Mouse (Mus musculus) ES-E14 (cell line): ENCODE results near the gene Stx7. TPM values are rescaled to one million over a fixed set of nuclear protein-coding genes. Genes with fewer than 3 reads are reported as not detected.

ENCODE experiments used
- DNase-seq: peaks from one replicate; pipeline ENCODE4 v3.0.0-alpha.2; 2013; ENCODE audit warnings: low read depth, low spot score
- H3K27ac ChIP-seq: 2 replicates; pipeline ENCODE4 v1.5.1; 2012; ENCODE audit warnings: low read depth, mild to moderate bottlenecking, low read length, moderate library complexity, mixed read lengths; ENCODE audit not compliant: poor library complexity, insufficient read depth, severe bottlenecking
- H3K36me3 ChIP-seq: 2 replicates; pipeline ENCODE4 v1.6.1; 2012; ENCODE audit warnings: mild to moderate bottlenecking, low read length, moderate library complexity, mixed read lengths; ENCODE audit not compliant: control insufficient read depth, poor library complexity, insufficient read depth, severe bottlenecking
- H3K4me1 ChIP-seq, 2 experiments: fragments of 150-350 bp in 1 of 2; sonication (generic) in 1 of 2; 2 replicates each; pipeline ENCODE4 v1.6.1; 2012; ENCODE audit warnings: low read length in 2 of 2, mild to moderate bottlenecking in 1 of 2, mixed read lengths in 1 of 2; ENCODE audit not compliant: control insufficient read depth in 2 of 2, insufficient read depth in 2 of 2, poor library complexity in 1 of 2
- H3K4me3 ChIP-seq, 2 experiments: fragments of 150-350 bp in 1 of 2; sonication (generic) in 1 of 2; 2 replicates each; pipeline ENCODE4 v1.5.1; 2012; ENCODE audit warnings: low read length in 2 of 2, low read depth in 1 of 2, mild to moderate bottlenecking in 1 of 2, mixed read lengths in 1 of 2; ENCODE audit not compliant: insufficient read depth in 1 of 2, poor library complexity in 1 of 2, severe bottlenecking in 1 of 2
- H3K9ac ChIP-seq: 2 replicates; pipeline ENCODE4 v1.6.1; 2012; ENCODE audit warnings: low read depth, mild to moderate bottlenecking, low read length, mixed read lengths; ENCODE audit not compliant: poor library complexity, insufficient read depth, severe bottlenecking
- H3K9me3 ChIP-seq: fragments of 150-350 bp; sonication (generic); 2 replicates; pipeline ENCODE4 v1.6.1; 2012; ENCODE audit warnings: low read depth, mild to moderate bottlenecking, low read length; ENCODE audit not compliant: control insufficient read depth, insufficient read depth
- CHD2 ChIP-seq: IDR thresholded peaks from 2 replicates; pipeline ENCODE4 v1.6.1; 2014; ENCODE audit warnings: mild to moderate bottlenecking, low read depth, low read length, inconsistent platforms
- HCFC1 ChIP-seq: IDR thresholded peaks from 2 replicates; pipeline ENCODE4 v1.6.1; 2012; ENCODE audit warnings: low read length, inconsistent platforms, borderline replicate concordance; ENCODE audit not compliant: insufficient read depth
- MAFK ChIP-seq: IDR thresholded peaks from 2 replicates; pipeline ENCODE4 v1.6.1; 2014; ENCODE audit warnings: mild to moderate bottlenecking, low read depth, low read length, inconsistent platforms; ENCODE audit not compliant: insufficient read depth
- ZC3H11A ChIP-seq: IDR thresholded peaks from 2 replicates; pipeline ENCODE4 v1.6.1; 2012; ENCODE audit warnings: low read depth, mild to moderate bottlenecking, inconsistent platforms, low read length, borderline replicate concordance
- ZNF384 ChIP-seq: IDR thresholded peaks from 2 replicates; pipeline ENCODE4 v1.6.1; 2012; ENCODE audit warnings: low read depth, low read length, inconsistent platforms
- in situ Hi-C, 2 experiments: fragments of 600-800 bp; cut with MboI; formaldehyde crosslinking; loops; one replicate each; pipeline ENCODE4 v1.15.1; 2025; ENCODE audit warnings: low sequenced_read_pairs in 2 of 2, inconsistent platforms in 1 of 2; ENCODE audit not compliant: unreplicated experiment in 2 of 2
- total RNA-seq: library from RNA; depleted of rRNA; stranded (reverse); fragments of 300-350 nt; gene quantifications from 2 replicates; pipeline ENCODE4 v1.2.3, GENCODE M21; 2012

The Stx7 gene
- total RNA-seq, 1 experiment: 44.5 TPM

DNA sequence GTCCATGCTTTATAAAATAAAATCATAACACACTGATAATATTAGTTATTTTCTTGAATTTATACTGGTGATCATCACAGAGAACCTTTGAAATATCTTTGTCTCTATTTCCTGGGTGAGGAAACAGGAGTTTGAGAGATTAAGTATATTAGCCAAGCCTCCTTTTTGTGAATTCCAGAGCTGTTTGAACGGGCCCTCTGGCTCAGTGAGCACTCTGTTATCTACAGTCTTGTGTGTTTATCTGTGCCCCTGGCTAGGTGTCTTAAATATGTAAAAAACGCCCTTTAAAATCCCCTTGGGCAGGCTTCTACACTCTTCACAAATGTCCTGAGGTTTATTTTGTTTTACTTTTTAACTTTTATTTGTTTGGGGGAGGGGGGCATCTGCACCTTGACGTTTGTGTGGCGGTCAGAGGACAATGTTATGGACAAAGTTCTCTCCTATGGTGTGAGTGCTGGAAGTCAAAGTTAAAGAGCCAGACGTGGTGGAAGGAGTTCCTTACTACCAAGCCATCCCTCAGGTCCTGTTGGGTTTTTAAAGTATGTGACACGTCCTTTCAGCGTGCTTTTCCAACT is 14.9 kb upstream of the Stx7 start:
- H3K9ac ChIP-seq: no peak overlapping the region
- in situ Hi-C loops: no loop called here
- DNase-seq: no peak
- H3K9me3 ChIP-seq: no peaks in the 10 kb centered on the region
- H3K4me1 ChIP-seq: peaks cover 7 to 9% of the 10 kb centered on the region in 2 experiments
- TF ChIP-seq ZC3H11A: no peak
- no peak for TF ChIP-seq MAFK
- no peak for TF ChIP-seq ZNF384
- no peak for TF ChIP-seq HCFC1
- no peak for TF ChIP-seq CHD2
- no peak overlapping the region for H3K4me3 ChIP-seq
- H3K36me3 ChIP-seq: no peaks in the 10 kb centered on the region
- no peak overlapping the region for H3K27ac ChIP-seq

DNA sequence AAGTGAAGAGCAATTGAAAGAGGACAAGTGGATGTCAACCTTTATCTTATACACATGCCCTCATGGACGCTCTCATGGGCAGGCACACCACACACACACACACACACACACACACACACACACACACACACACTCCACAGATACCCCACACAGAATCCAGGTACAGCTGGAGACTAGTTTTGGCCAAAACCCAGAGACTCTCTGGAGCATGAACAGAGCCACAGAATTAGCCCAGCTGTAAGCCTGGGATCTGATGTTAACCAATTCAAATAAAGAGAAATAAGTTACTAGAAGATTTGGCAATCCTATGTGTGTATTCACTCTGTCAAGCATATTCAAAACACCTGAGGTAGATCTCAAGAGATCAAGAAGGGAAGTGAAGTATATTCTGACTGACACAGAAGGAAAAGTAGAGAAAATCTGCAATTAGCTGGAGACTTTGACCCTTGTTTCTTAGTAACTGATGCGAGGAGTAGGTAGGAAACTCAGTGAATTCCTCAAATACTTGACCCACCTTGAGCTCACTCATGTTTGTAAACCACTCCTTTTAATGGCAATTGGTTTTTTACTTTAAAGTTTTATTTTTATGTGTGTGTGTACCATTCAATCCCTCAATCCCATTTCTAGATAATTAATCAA is 10.4 kb upstream of the Stx7 start:
- no peak for DNase-seq
- TF ChIP-seq ZC3H11A (no peak), CHD2 (no peak)
- in situ Hi-C loops: no loop called here
- Histone ChIP-seq H3K4me3 (no peak overlapping the region), H3K9me3 (no peaks in the 10 kb centered on the region), H3K27ac (no peak overlapping the region), H3K36me3 (no peaks in the 10 kb centered on the region), H3K4me1 (peaks cover 0 to 6% of the 10 kb centered on the region in 2 experiments; a peak in 1 of 4 replicates), H3K9ac (no peak overlapping the region)

DNA sequence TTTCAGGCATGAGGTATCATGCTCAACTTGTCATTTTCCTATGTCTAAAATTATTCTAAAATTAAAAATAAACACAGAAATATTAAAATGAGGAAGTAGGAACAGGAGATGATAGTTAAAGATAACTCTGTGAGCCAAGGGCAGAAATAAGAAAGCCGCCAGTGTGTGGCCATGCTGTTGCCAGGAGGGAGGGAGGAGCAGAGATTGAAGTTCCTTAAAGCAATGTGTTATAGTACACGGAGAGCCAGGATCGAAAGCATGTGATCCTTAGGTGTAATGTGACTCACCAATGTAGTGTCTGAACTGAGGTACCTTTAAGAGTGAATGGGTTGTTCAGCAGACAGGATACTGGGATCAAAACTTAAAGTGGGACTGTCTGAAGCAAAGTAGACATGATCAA is 6.4 kb upstream of the Stx7 start:
- Histone ChIP-seq H3K9me3 (no peaks in the 10 kb centered on the region), H3K27ac (no peak overlapping the region), H3K4me3 (no peak overlapping the region), H3K4me1 (no peaks in the 10 kb centered on the region), H3K36me3 (no peaks in the 10 kb centered on the region), H3K9ac (no peak overlapping the region)
- in situ Hi-C loops: no loop called here
- no peak for TF ChIP-seq MAFK
- TF ChIP-seq HCFC1: no peak
- no peak for TF ChIP-seq CHD2
- no peak for TF ChIP-seq ZC3H11A
- TF ChIP-seq ZNF384: no peak
- DNase-seq: no peak

DNA sequence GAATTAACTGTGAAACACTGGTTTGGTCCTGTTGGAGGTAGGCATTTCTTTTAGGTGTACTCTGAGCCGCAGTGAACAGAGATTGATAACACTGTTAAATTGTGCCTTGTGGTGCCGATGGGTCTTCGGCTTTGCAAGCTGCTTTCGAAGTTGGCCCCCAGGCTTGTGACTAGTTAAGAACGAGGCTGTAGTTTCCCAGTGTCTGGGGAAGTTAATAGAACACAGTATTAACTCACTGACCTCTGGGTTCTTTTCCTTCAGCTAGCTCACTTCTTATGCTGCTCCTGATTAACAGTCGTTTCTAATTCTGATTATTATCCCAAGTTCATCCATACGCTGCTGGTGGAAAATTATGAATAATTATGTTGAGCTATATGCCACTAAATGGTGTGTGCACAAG is 984 bp downstream of the Stx7 start:
- no peaks in the 10 kb centered on the region; a peak in 1 of 4 replicates for H3K4me1 ChIP-seq
- in situ Hi-C loops: no loop called here
- H3K27ac ChIP-seq: no peak overlapping the region
- H3K9me3 ChIP-seq: no peaks in the 10 kb centered on the region
- TF ChIP-seq MAFK: no peak
- no peak for TF ChIP-seq CHD2
- H3K4me3 ChIP-seq: peak overlapping the region in 1 of 2 experiments; percentile 79; a peak in 1 of 4 replicates
- DNase-seq: no peak
- no peak overlapping the region for H3K9ac ChIP-seq
- no peaks in the 10 kb centered on the region for H3K36me3 ChIP-seq
